Mouse (Mus musculus) frontal cortex, adult 2 months (tissue): Measurements from ENCODE around the gene Coro6. TPM values are rescaled to one million over a fixed set of nuclear protein-coding genes. Genes with fewer than 3 reads are reported as not detected.

ENCODE experiments used
- DNase-seq, 2 experiments: peaks; one replicate each; pipeline ENCODE4 v3.0.0; 2022; ENCODE audit warnings: low spot score in 1 of 2; ENCODE audit errors: extremely low spot score in 1 of 2
- polyA plus RNA-seq: library from polyadenylated mRNA; depleted of rRNA; stranded (reverse); fragments of >200 nt; gene quantifications from 2 replicates; pipeline ENCODE4 v1.2.3, GENCODE M21; 2012; rRNA removed

Gene Coro6
- 130 and 142 TPM in 2 replicates for polyA plus RNA-seq

DNA sequence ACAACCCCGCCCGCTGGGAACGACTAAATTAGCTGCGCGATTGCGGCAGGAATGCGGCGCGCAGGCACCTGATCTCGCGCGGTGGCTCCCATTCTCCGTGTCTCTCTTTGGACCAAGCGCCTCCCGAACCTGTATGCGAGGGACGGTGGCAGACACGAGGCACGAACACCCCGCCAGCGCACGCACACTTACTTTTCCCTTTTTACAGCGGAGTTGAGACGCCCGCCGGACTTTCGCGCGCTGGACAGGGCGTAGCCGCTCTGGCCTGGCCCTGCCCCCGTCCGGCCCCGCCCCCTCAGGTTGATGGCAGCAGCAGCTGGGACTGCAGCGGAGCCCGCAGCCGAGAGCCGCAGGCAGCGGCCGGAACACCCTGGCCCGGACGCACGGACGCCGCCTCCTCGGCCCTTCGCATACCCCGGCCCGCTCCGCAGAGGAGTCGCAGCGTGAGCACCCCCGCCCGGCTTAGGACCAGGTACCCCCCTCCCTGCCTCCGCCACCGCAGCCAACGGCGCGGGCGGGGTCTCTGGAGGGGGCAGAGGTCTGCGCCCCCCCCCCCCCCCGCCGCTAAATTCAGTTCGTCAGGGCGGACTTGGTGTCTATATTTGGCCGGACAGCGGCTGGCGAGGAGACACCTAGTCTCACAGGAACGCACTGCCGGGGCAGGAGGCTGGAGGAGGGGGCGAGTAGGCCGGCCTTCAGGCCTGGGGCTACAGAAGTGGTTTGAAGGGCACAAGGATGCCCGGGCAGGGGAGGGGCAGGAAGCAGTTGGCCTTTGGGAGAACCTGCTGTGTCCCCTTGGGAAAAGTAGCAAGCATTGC, at the start of gene Coro6:
Coro6 (plus strand) TSS at position 129 of the 818 bp plus-strand sequence.
- peak in 1 of 2 experiments; percentile 47 for DNase-seq

DNA sequence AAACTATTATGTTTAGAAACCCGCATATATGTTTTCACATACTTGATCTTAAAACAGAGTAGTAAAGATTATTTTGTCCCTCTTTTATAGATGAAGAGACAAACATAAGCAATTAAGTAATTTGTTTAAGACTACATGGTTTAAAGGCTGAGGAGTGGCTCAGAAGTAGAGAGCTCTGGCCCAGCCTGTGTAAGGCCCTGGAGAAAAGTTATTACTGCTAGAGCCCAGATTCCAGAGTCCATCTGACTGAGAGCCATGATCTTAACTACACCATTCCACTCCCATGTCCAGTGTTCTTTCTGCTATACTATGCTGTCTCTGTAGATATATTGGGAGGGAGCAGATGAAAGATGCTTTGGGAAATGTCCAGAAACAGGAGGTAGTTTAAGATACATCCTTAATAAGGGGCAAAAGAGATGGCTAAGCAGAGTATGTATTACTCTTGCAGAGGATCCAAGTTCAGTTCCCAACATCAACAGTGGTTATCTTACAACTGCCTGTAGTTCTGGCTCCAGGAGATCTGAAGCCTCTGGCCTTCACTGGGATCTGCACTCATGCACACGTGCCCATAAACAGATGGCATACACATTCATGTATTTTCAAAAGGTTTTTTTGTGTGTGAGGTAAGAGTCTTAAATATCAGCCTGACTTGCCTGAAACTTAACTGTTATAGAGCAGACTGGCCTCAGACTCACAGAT, 47.9 kb upstream of the Coro6 start:
- DNase-seq, result no peak

DNA sequence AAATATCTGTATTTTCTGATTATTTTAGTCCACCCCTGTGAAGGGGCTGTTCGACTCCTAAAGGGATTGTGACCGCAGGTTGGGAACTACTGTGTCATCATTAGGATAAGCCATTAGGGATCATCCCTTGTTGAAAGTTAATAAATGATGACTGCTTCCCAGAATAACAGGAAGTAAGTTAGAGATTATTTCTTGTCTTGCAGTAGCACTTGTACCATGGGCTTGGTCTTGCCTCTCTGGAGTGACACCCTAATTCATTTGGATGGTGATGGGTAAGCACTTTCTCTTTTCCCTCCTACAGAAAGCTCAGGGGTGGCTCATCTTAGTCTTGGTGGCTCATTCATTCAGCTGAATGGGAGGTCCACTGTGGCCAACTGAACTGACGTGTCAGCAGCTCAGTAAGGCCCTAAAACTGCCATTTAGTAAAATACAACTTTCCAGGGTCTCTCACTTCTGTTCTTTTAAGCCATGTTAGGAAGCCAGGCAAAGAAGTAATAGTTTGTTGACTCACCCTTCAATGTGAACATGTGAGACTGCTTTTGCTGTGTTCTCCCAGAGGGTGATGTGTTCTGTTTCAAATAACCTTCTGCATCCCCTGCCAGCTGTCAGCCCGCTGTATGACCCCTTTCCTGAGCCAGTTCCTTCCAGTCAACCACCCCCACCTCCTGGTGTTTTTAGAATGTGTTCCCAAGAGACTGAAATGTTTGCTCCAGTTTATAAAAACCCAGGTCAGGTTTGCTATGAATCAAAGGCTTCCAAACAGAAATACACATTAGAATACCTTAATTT, 45.8 kb upstream of the Coro6 start:
- peak in 1 of 2 experiments; percentile 11 for DNase-seq

- DNase-seq, result no peak
Measured at GRCm38 (mm10) chr11:77418021-77418420, 44.2 kb upstream of the Coro6 start.

- DNase-seq, result no peak
Measured at GRCm38 (mm10) chr11:77423175-77423859, 38.9 kb upstream of the Coro6 start.

- no peak for DNase-seq
Measured at GRCm38 (mm10) chr11:77428446-77428845, 33.8 kb upstream of the Coro6 start.

GRCm38 (mm10) chr11:77437026-77437425, 25.2 kb upstream of the Coro6 start:
- no peak for DNase-seq

GRCm38 (mm10) chr11:77440081-77440480, 22.1 kb upstream of the Coro6 start:
- no peak for DNase-seq

DNA sequence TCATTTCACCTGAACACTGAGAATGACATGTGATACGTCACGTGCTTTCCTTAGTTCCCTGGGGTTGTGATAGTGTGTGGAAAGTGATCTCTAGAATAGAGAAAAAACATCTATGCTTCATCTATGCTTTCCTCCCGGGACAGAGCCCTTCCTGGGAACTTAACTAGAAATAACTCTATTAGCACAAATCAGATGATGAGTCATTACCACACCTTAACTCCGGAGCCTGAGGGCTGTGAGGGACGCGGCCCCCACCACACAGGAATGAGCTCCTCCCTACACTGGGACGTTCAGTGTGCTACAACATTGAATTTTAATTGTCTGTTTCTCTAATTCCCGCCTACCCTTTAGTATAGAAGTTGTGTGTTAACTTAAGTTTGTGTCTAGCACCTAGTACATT, 21.2 kb upstream of the Coro6 start:
- no peak for DNase-seq

- peak in 1 of 2 experiments; percentile 20 for DNase-seq
Measured at GRCm38 (mm10) chr11:77442186-77443170, 19.7 kb upstream of the Coro6 start.

DNA sequence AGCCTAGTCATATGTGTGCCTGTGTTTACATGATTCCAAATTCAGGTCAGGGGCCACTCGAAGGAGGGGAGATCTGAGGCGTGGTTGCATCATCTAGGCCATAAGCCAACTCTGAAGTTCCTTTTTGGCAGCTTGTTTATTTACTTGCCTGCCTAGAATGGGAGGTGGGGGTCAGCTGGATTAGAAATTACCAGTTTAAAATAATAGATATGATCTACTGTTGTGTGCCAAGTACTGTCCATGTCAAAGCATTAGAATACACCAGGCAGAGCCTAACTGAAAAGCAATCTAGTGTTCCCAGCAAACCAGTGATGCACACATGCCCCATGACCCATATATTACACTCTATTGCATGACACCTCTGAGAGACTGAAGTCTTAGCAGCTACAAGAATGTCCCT, 17.3 kb upstream of the Coro6 start:
- DNase-seq, result no peak

DNA sequence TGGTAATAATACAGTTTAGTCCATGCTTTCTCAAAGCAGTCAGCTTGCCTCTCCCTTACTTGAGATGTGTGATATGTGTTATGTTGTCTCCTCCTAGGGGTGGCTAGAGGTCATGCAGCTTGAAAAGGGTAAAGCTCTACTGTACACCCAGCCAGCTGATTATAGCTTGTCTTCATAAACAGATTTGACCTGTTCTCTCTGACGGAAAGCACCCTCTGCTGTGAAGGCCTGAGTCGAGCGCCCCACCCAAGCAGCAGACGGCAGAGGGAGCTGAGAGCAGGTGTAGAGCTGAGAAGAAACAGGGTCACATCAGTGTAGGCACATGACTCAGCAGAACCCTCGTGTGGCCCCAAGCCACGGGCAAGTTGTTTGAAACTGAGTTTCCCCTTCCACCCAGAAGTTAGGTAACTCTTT, 15.6 kb upstream of the Coro6 start:
- peak in 1 of 2 experiments; percentile 65 for DNase-seq

DNA sequence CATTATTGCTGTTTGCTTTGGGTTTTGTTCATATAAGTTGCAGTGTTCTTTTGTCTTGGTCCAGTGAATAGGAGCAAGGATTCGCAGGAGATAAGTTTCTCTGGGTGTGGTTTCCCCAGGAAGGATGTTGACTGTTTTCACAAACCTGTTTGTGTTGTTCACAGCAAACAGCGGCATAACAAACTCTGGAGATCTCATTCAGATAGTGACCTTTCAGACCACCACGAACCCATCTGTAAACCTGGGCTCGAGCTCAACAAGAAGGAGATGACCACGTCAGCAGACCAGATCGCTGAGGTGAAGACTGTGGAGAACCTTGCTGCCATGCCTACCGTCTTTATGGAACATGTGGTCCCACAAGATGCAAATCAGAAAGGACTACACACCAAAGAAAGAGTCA, 13.0 kb upstream of the Coro6 start:
- no peak for DNase-seq

- DNase-seq, result no peak
Measured at GRCm38 (mm10) chr11:77451670-77452069, 10.5 kb upstream of the Coro6 start.

- DNase-seq, result no peak
Measured at GRCm38 (mm10) chr11:77453388-77453787, 8.8 kb upstream of the Coro6 start.

DNA sequence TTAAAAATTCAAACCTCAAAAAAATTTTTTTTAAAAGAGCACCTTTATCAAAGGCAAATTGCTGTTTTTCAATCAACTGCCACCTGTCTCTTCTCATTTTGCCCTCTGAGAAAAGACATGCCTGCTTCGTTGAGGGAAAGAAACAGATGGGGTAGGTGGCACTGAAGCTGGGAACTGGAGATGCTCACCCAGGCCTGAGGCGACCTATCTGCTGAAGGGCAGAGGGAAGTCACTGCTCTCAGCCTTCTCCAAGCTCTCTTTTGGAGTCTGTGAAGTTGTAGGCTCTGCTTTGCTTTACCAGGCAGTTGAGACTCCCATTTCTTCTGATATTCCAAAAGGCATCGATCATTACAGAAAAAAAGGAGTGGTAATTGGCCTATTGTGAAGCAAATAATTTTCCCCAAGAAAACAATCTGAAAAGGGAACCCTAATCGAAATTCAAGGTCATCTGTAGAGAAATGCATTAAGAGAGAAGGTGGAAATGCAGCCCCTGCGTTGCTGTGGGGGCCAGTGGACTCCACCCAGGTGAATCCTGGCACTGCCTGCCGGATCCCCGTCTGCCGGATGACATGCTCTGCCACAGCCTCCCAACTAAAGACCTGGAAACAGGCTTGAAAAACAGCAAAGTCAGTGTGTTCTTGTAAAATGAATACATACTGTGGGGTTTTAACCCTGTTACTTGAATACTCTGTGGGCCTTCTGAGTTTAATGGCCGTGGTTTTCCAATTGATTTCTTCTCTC, 6.3 kb upstream of the Coro6 start:
- DNase-seq, result no peak

DNA sequence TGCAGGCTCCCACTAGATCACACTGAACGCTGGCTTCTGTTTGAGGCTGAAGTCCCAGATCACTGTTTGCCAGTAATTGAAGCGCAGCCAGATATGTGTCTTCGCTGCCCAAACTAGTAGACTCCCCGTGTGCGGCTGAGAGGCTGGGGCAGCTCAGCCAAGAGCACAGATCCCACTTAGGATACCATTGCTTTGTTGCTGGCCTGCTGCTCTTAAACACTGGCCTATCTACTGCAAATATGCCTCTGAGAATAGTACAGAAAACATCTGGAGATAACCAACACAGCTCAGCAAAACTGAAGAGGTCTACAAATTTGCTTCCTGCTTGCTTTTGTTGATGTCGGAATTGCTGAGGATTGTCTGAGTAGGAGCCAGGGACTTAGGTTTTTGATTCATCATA, 5.3 kb upstream of the Coro6 start:
- DNase-seq, result peak in 1 of 2 experiments; percentile 26

- DNase-seq, result no peak
Measured at GRCm38 (mm10) chr11:77461856-77462255, 355 bp upstream of the Coro6 start.

DNA sequence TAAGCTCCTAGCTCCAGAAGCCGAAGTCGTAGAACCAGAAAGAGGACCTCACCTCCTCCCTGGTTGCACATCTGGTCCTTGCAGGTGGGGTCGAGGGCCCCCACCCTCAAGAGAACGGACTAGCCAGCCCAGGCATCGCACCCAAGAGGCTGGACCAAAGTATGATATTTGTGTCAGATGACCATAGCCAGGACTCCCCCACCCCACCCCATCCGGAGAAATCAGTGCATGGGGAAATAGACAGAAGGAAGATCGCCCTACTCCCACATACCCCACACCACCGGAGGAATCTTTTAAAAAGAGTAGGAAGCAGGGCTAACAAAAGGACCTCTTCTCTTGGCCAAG, 862 bp downstream of the Coro6 start:
- no peak for DNase-seq
